Mouse (Mus musculus): ENCODE measurements around the gene Olfr834. TPM values are rescaled to one million over a fixed set of nuclear protein-coding genes. Genes with fewer than 3 reads are reported as not detected.

Olfr834 gene
- not detected in 2 replicates for polyA plus RNA-seq (2012)

- no peak for TF ChIP-seq GATA1 (IDR thresholded peaks at IDR 0.05; ENCODE audit: low read length)
Measured at GRCm38 (mm10) chr9:18987690-18988089, at the start of gene Olfr834. Olfr834 (plus strand) TSS chr9:18987990.

- no peak for TF ChIP-seq GATA1 (IDR thresholded peaks at IDR 0.05; ENCODE audit: low read length)
Measured at GRCm38 (mm10) chr9:18962021-18962420, 25.8 kb upstream of the Olfr834 start.

GRCm38 (mm10) chr9:19032435-19032834, 44.6 kb downstream of the Olfr834 start, which contains the start of gene Olfr835:
Olfr835 (plus strand) TSS chr9:19032735.
- TF ChIP-seq GATA1 (IDR thresholded peaks at IDR 0.05; ENCODE audit: low read length) = no peak

Other genes starting within 250 kb of the Olfr834 start
- gene Olfr24, start 224.0 kb upstream of the Olfr834 start, polyA plus RNA-seq (2012) = not detected in 2 replicates
- gene Olfr828, start 168.5 kb upstream of the Olfr834 start, polyA plus RNA-seq (2012) = not detected in 2 replicates
- not detected in 2 replicates for gene Olfr829, start 133.1 kb upstream of the Olfr834 start, polyA plus RNA-seq (2012)
- not detected in 2 replicates for gene Olfr830, start 113.3 kb upstream of the Olfr834 start, polyA plus RNA-seq (2012)
- gene Olfr832, start 50.9 kb upstream of the Olfr834 start, polyA plus RNA-seq (2012) = not detected in 2 replicates
- not detected in 2 replicates for gene Olfr835, start 44.7 kb downstream of the Olfr834 start, polyA plus RNA-seq (2012)
- not detected in 2 replicates for gene Olfr836, start 132.4 kb downstream of the Olfr834 start, polyA plus RNA-seq (2012)
- not detected in 2 replicates for gene Olfr837, start 148.3 kb downstream of the Olfr834 start, polyA plus RNA-seq (2012)
- not detected in 2 replicates for gene Olfr839-ps1, start 189.3 kb downstream of the Olfr834 start, polyA plus RNA-seq (2012)